Mouse (Mus musculus) kidney, postnatal 36 days (tissue): ENCODE measurements at regions not wholly inside any gene's neighbourhood (a gene's known extent, or its start where the extent isn't known, plus 50 kb on each side); places are given as distances from the start of the nearest gene placed in this dataset.

Experiments
- DNase-seq, 2 experiments: peaks; one replicate each; pipeline ENCODE4 v3.0.0; 2021 to 2022; ENCODE audit warnings: mixed read lengths in 2 of 2

- DNase-seq: peak in 1 of 2 experiments; percentile 19
Measured at GRCm38 (mm10) chr13:106525406-106526206, 411.2 kb downstream of the Ipo11 start.

- DNase-seq: no peak
Measured at GRCm38 (mm10) chr13:106514510-106515169, 422.1 kb downstream of the Ipo11 start.

DNA sequence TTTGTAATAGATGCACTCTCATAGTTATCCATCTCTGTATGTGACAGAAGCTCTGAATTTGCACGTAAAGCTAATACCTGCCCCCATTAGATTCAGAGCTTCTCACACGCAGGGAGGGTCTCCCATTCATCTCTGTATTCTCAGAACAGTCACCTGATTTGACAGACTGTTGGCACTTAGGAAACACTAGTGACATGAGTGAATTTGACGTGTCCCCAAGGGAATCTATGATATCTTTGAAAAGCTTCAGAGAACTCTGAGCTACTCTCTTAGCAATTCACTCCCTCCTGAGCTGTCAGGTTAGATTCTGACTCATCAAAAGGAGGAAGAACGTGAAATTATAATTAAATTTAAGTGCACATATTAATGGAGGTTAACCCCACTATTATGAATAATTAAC lies 423.1 kb downstream of the Ipo11 start:
- DNase-seq: no peak

DNA sequence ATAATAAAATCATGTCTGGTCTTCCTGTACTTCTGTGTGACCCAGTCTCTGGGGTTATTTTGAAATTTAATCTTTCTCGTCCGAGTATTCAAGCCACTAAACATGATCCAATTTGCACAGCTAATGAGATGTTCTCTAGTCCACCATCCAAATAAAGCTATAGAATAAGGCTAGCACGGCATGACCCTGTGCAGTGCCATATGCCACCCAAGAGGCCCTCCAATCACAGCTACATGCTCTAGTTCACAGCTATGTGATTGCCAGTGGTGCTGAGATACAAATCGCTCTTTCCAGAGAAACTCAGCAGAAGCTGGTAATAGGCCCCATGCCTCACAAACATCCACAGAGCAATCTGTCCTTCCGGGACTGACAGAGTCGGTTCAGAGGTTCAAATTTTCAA lies 426.3 kb downstream of the Ipo11 start:
- no peak for DNase-seq

GRCm38 (mm10) chr13:106501273-106501672 lies 435.5 kb downstream of the Ipo11 start:
- DNase-seq: no peak

- no peak for DNase-seq
Measured at GRCm38 (mm10) chr13:106471264-106471663, 465.5 kb downstream of the Ipo11 start.

- DNase-seq: no peak
Measured at GRCm38 (mm10) chr13:106454366-106454927, 482.3 kb downstream of the Ipo11 start.

DNA sequence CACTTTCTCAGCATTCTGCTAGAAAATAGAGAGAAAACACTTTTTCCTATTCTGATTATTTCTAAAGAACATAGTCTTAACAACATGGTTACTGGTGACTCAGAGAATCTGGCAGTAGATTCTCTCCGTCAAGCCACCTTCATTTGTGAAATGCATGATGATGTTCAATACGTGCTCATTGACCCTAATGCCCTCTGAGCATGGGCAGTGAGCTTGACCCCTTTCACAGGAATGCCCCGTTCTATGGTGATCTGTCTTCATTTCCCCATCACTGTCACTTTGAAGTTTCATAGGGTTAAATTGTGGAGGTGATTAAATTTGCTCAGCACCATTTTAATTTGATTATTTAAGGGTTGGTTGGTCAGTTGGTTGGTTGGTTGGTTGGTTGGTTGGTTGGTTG lies 504.6 kb downstream of the Ipo11 start:
- DNase-seq: no peak

GRCm38 (mm10) chr13:106406608-106407038 lies 530.1 kb downstream of the Ipo11 start:
- no peak for DNase-seq

DNA sequence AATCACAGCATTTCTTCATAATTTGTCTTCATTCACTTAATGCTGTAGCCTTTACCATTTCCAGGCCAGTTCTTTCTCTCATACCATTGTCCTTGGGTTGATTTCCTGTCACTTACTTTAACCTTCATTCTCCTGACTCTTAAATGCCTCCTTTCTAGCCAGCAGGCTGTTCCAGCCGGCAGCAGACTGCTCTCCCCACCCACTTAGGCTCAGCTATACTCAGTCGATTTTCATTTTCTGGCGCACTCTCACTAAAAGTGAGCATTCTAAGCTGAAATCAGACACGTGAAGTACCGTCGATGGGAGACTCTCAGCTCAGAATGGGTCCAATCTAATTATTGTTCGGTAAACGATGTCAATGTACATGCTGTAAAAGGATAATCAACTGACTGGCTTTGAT lies 544.1 kb downstream of the Ipo11 start:
- no peak for DNase-seq

- DNase-seq: no peak
Measured at GRCm38 (mm10) chr13:106388634-106389033, 548.1 kb downstream of the Ipo11 start.

GRCm38 (mm10) chr13:106367589-106367988 lies 569.2 kb downstream of the Ipo11 start:
- DNase-seq: no peak

DNA sequence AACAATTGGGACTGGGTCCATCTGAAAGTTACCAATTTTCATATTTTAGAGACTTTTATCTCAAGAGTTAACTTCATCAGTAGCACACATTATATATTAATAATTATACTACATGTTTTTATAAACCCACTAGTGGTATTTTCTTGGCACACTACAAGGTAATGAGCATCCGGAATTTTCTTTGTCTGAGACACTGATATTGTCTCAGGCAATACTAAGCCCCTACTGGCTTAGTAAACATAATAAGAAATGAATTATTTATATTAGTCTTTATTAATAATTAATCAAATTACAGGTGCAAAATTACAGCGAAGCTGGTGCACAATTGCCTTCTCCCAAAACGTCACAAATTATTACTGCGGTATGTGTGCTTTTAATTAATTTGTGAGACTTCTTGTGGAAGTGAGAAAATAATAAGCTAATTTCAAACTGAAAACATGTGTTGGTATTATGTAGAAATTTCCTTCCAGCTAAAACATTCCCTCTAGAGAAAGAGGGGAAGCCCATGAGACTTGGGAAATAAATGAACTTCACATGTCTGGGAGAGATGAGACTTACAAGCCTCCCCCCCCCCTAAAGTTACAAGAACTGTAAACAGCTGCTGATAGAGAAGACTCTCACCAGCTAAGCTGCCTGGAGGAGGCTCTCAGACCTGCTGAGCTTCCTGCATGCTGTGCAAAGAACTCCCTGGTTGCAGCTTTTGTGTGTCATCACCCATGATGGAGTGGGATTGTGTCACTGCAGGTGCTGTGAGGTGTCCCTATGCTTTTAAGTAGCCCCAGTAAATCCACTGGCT lies 583.9 kb downstream of the Ipo11 start:
- DNase-seq: no peak

DNA sequence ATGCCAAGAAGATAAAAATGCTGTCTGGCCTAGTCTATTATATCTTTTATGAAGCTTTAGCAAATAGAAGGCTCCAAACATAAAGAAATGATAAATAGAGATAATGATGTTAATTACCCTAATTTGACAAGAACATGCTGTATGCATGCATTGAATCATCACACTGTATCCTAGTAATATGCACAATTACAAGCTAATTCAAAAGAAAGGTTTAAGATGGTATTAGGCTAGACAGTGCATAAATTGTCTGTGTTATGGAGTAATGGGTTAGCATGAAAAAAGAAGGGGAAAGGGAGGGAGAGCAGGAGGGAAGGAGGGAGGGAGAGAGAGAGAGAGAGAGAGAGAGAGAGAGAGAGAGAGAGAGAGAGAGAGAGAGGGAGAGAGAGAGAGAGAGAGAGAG lies 604.7 kb downstream of the Ipo11 start:
- no peak for DNase-seq

- DNase-seq: no peak
Measured at GRCm38 (mm10) chr13:106318980-106319379, 617.8 kb downstream of the Ipo11 start.

DNA sequence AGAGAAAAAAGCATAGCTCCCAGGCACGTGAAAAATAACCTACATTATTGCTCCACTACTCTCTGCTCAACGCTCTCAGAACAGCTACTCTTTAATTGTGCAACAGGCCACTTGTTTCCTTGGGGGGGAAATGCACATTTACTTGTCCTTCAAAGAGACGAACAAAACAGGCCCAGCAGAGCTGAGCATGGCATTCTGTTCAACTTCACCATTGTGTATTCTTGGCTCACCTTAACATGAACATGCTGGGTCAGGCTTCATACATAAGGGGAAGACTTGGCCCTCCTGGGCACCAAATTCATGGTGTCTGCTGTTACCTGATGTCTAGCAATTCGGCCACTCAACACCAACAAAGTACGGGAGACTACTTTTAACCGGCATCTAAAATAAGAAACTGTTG lies 618.3 kb downstream of the Ipo11 start:
- no peak for DNase-seq

DNA sequence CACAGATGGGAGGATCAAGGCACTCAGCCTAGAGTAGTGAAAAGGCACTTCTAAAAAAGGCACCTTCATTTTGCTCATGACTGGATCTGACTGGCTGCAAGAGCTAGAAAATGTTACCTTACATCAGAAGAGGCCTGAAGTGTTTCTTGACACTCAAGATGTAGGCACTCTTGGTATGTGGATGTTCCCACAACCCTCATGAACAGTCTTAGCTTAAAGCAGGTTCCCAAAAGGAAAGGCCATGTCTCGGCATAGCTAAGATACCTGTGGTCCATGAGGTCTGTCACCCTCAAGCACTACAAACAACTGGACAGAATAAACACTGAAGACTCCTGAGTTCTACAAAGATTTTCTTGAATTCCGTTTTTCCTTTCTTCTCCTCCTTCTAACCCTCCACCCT lies 619.5 kb downstream of the Ipo11 start:
- DNase-seq: no peak

DNA sequence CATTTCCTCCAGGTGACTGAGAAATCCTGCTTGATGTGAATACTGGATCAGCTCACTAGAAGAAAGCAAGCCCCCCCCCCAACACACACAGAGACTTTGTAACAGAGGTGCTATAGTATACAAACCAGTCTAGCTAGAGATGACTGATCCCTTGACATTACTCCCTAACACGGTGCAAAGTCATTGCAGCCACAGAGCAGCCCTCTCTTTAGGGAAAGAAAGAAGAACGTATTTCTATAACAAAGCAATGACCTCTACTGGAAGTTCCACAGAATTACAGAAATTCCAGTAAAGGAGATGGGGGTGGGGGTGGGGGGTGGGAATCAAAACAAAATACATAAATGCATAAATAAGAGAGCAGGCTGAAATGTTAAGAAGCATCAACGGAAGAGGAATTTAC lies 655.6 kb downstream of the Ipo11 start:
- no peak for DNase-seq

DNA sequence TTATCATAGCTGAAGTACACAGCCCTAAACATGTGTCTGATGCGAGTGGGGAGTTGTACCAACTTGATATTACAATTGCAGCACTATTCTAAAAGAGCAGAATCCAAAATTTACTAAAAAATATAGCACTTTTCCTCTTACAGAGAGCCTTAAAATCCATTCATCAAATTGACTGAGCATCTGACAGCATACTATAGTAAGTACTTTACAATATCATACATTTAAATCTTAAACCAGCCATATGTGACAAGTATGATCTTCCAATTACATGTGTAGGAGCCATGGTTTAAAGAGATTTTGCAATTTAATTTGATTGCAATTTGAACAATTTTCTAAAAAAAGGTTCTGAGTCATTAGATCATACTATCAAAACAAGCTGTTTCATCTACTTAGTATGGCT lies 676.9 kb downstream of the Ipo11 start:
- no peak for DNase-seq
